Mouse (Mus musculus): ENCODE data around the gene Dntt.

Gene Dntt

GRCm38 (mm10) chr19:41029219-41029618, at the start of gene Dntt:
Gene Dntt, plus strand, starts transcription at chr19:41029275.
- no peak for TF ChIP-seq GATA4 (IDR thresholded peaks at IDR 0.05; ENCODE audit: insufficient replicate concordance, low read length)

- TF ChIP-seq GATA4 (IDR thresholded peaks at IDR 0.05; ENCODE audit: insufficient replicate concordance, low read length) = no peak
These were observed 48.4 kb upstream of the Dntt start for GRCm38 (mm10) chr19:40980671-40981070.

- no peak for TF ChIP-seq GATA4 (IDR thresholded peaks at IDR 0.05; ENCODE audit: insufficient replicate concordance, low read length)
These were observed 44.5 kb upstream of the Dntt start for GRCm38 (mm10) chr19:40984536-40984935.

DNA sequence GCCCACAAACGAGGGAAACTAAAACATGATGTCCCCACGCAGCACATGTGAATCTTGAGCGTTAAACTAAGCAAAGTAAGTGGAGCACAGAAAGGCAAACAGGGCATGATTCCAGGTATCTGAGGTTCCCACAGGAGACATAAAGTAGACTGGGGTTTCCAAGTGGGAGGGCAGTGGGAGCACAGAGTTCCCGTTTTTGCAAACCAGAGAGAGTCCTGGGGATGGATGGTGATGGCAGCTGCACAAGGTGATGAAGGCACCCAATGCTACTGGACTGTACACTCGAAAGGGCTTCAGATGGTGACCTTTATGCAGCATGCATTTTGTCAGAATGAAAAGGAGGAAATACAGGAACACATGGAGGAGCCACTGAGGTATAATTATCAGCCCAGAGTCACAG, 40.2 kb upstream of the Dntt start:
- TF ChIP-seq GATA4 (IDR thresholded peaks at IDR 0.05; ENCODE audit: insufficient replicate concordance, low read length) = no peak

GRCm38 (mm10) chr19:40989961-40990600, 39.0 kb upstream of the Dntt start:
- TF ChIP-seq GATA4 (IDR thresholded peaks at IDR 0.05; ENCODE audit: insufficient replicate concordance, low read length) = no peak

DNA sequence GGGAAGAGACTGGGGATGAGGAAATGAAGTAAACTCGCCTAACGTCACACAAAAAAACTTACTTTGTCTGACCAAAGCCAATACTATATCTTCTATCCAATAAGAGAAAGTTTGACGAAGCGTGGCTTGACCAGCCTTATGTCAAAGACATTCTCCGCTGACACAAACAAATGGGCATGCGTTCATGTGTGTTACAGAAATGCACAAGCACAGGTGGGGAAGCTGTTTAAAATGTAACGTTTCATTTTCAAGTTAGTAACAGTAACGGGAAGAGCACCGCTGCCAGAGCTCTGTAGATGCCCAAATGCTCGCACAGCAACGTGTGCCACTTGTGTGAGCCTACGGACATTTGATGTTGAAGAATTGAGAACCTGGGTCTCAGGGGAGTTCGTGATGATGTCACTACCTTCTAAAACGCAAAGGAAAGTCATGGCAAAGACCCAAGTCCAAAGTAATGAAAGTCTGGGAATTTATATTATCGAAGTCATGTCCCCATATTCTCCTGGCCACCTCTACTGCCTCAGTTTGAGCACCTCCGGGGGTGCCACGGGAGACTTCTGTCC, 38.2 kb upstream of the Dntt start:
- TF ChIP-seq GATA4 (IDR thresholded peaks at IDR 0.05; ENCODE audit: insufficient replicate concordance, low read length) = no peak

GRCm38 (mm10) chr19:40991626-40992025, 37.4 kb upstream of the Dntt start:
- no peak for TF ChIP-seq GATA4 (IDR thresholded peaks at IDR 0.05; ENCODE audit: insufficient replicate concordance, low read length)

GRCm38 (mm10) chr19:40992096-40992495, 37.0 kb upstream of the Dntt start:
- TF ChIP-seq GATA4 (IDR thresholded peaks at IDR 0.05; ENCODE audit: insufficient replicate concordance, low read length) = no peak

DNA sequence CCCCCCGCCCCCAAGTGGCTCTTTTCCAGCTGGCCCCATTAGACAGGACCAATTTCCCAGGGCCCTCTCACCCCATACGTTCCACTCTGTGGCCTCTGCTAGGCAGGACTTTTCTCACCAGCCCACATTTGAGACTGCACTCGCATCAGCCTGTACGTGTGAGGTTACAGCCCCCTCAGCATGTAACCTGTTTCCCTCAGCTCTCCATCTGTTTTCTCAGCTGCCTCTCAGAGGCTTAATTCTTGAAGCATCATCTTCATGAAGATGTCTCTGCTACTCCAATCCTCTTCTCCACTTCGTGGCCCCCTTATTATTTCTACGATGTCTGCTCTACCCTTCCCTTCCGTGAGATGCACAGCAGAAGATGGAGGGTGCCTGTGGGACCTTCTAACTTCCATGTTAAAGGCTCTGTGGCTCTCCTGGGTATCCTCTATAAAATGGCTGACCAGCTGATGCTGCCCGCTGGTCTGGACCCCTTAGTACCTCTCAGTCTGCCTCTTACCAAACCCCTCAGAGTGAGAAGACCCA, 36.5 kb upstream of the Dntt start:
- no peak for TF ChIP-seq GATA4 (IDR thresholded peaks at IDR 0.05; ENCODE audit: insufficient replicate concordance, low read length)

DNA sequence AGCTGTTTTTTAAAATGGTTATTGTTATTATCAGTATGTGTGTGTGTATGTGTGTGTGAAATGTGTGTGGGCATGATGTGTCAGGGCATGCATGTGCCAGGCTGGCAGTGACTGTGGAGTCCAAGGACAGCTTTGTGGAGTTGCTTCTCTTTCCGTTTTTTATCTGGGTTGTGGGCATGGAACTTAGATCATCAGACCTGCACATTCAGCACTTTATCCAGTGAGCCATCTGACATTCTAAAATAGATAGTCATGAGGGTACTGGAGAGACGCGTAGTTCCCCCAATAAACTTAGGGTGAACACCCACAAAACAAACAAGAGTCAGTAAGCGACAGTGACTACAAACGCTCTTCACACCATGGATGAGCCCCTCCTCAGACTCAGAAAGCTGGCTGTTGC, 35.7 kb upstream of the Dntt start:
- no peak for TF ChIP-seq GATA4 (IDR thresholded peaks at IDR 0.05; ENCODE audit: insufficient replicate concordance, low read length)

GRCm38 (mm10) chr19:40994057-40994585, 35.0 kb upstream of the Dntt start, which contains the start of gene Blnk:
Gene Blnk, minus strand, starts transcription at chr19:40994535.
- TF ChIP-seq GATA4 (IDR thresholded peaks at IDR 0.05; ENCODE audit: insufficient replicate concordance, low read length) = no peak

GRCm38 (mm10) chr19:40994911-40995310, 34.2 kb upstream of the Dntt start:
- TF ChIP-seq GATA4 (IDR thresholded peaks at IDR 0.05; ENCODE audit: insufficient replicate concordance, low read length) = no peak

DNA sequence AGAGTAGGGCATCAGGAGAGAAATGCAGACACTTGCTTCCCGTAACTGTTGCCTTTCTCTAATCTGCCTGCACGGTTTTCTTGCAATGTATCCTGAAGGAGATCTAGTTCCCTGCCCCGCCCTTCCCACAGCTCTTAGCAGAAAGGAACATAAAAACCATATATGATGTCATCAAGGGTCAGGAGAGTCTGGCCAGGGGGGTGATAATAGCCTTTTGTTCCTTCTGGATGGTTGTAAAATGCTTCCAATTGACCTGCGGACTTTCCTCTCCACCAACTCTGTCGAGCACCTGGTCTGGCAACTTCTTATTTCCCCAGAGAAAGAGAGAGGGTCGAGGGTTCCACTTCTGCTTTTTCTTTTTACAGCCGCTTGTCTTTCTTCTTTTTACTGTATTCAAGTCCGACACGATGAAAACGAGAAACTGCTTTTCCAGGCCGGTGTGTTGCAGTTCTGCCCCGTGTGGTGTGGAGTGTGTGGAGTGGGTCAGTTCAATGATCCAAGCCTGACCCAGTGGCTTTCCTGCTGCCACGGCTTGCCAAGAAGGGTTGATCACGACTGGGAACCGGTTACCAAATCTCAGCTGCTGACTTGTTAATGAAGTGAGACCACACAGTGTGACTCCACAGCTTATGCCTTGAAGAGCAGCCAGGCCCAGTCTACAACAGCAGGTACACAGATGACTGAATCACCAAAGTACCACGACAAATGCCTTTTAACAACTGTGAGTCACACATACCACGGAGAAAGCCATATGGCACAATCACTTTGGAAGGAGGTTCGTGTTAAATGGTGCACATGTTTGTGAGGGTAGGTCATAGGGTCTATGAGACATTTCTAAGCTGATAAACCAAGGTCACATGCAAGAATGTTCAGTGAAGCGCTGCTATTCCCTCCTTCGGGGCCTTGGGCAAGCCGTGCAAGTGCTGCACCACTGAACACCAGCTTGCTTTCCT, 33.4 kb upstream of the Dntt start:
- TF ChIP-seq GATA4 (IDR thresholded peaks at IDR 0.05; ENCODE audit: insufficient replicate concordance, low read length) = no peak

DNA sequence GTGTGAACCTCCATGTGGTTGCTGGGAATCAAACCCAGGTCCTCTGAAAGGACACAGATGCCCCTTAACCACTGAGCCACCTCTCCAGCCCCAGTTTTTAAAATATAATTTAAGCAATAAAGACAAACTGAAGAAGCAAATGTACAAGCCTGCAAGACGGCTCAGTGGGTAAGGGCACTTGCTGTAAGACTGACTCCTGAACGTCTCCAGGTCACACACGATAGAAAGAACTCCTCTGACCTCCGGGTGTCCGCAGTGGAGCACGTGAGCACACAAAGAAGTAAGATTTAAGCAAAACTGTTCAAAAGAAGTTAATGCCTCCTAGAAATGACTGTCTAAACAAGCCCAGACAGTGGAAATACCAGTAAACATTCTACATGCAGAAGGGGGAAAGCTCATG, 32.4 kb upstream of the Dntt start:
- no peak for TF ChIP-seq GATA4 (IDR thresholded peaks at IDR 0.05; ENCODE audit: insufficient replicate concordance, low read length)

DNA sequence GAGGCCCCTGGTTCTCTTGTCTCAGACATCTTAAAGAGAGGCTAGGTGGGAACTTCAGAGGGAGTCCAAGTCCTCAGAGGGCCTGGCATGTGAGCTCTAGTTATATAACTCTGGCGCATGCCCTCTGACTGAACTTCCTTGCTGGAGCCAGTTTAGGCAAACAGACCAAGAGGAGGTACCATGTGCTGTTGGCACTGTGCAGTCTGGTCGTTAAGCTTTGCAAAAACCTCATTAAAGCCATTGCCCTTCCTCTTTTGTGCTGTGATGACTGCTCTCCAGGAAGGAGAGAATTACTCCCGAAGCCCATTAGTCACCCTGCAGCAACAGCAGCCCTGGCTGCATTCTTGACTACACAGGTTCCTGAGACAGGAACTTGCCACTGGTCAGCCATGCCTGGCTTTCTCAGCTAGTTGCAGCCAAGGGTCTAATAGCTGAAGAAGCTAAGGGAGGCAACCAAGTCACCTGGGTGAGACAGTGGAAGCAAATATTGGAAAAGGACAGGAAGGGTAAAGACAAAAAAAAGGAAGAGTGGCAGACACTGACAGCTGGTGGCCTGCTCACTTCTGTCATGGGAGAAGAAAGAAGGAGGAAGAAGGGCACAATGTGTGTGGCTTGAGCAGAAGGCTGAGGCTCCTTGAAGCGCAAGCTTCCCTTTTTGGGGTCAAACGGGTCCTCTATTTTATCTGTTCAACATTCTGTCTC, 30.5 kb upstream of the Dntt start:
- no peak for TF ChIP-seq GATA4 (IDR thresholded peaks at IDR 0.05; ENCODE audit: insufficient replicate concordance, low read length)

All from liver, adult (tissue).